Mouse (Mus musculus) testis, adult 2 months (tissue): ENCODE data around the gene Olfr1126. TPM values are rescaled to one million over a fixed set of nuclear protein-coding genes. Genes with fewer than 3 reads are reported as not detected.
"Not testable (repeated sequence)": the region's sequence is repeated elsewhere in the genome, so short reads cannot be mapped to it uniquely, and the experiment has no call there.

Experiments
- H3K27ac ChIP-seq: fragments of 200-500 bp; 2 replicates; pipeline ENCODE4 v1.5.1; 2012; ENCODE audit warnings: low read depth, low read length; ENCODE audit not compliant: control insufficient read depth, insufficient read depth
- H3K27me3 ChIP-seq: fragments of 200-500 bp; 2 replicates; pipeline ENCODE4 v1.6.1; 2012; ENCODE audit warnings: mild to moderate bottlenecking, low read length, moderate library complexity; ENCODE audit not compliant: control insufficient read depth, insufficient read depth
- H3K36me3 ChIP-seq: fragments of 200-500 bp; 2 replicates; pipeline ENCODE4 v1.6.1; 2012; ENCODE audit warnings: mild to moderate bottlenecking, low read length; ENCODE audit not compliant: control insufficient read depth, insufficient read depth
- H3K4me1 ChIP-seq: fragments of 200-500 bp; 2 replicates; pipeline ENCODE4 v1.6.1; 2012; ENCODE audit warnings: low read length; ENCODE audit not compliant: control insufficient read depth, insufficient read depth
- H3K4me3 ChIP-seq: fragments of 200-500 bp; 2 replicates; pipeline ENCODE4 v1.5.1; 2012; ENCODE audit warnings: low read depth, mild to moderate bottlenecking, low read length, moderate library complexity, mixed read lengths; ENCODE audit not compliant: control insufficient read depth
- CTCF ChIP-seq: fragments of 200-500 bp; IDR thresholded peaks from 2 replicates; pipeline ENCODE4 v1.5.1; 2012; ENCODE audit warnings: low read depth, mild to moderate bottlenecking, inconsistent platforms, low read length, moderate library complexity; ENCODE audit not compliant: control insufficient read depth, insufficient read depth, insufficient replicate concordance
- POLR2A ChIP-seq: fragments of 200-500 bp; IDR thresholded peaks from 2 replicates; pipeline ENCODE4 v1.6.1; 2012; ENCODE audit warnings: low read depth, mild to moderate bottlenecking, inconsistent platforms, low read length, moderate library complexity; ENCODE audit not compliant: control insufficient read depth
- polyA plus RNA-seq: library from polyadenylated mRNA; depleted of rRNA; stranded (reverse); fragments of >200 nt; gene quantifications from 2 replicates; pipeline ENCODE4 v1.2.3, GENCODE M21; 2012; rRNA removed

Gene Olfr1126
- polyA plus RNA-seq = not detected in 2 replicates

DNA sequence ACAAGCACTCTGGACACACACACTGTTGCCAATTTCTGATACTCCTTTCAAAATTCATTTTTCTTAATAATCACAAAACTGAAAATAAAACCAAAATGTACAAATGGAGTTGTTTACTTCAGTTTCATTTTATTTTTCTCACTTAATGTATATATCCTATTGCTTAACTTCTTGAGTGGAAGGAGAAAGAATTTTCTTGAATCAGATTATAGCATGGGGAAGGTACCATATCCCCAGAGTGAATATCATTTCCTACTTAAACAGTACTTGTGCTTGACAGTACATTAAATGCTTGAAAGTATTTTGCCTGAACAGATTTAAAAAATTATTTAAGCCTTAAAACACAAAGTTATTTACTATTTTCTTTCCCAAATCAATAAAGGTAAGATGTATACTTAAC lies at the start of gene Olfr1126:
Olfr1126 (plus strand) TSS at position 301 of the 400 bp plus-strand sequence.
- Histone ChIP-seq H3K4me3 (no peak within 1 kb of the TSS), H3K27ac (no peak within 1 kb of the TSS), H3K4me1 (no peaks in the 10 kb centered on the region), H3K27me3 (no peaks in the 10 kb centered on the region), H3K36me3 (no peaks in the 10 kb centered on the region)
- TF ChIP-seq CTCF = no peak
- TF ChIP-seq POLR2A = no peak

DNA sequence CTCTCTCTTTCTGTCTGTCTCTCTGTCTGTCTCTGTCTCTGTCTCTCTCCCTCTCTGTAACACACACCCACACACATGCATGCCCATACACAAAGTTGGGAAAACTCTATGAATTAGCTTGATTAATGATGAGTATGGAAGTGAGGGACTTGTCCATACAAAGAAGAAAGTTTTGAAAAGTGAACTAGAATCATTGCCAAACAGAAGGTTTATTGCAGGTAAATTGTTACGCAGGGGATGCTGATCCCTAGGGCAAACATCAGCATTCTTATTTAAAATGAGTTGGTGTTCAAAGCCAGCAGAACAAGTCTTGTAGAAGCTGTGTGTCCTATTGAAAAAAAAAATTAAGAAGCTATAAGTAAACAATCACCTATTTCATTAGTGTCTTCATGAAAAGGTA lies 37.4 kb upstream of the Olfr1126 start, which contains the start of gene Olfr1123:
Olfr1123 (plus strand) TSS at position 301 of the 400 bp plus-strand sequence.
- Histone ChIP-seq H3K27me3 (no peaks in the 10 kb centered on the region), H3K4me3 (no peak within 1 kb of the TSS), H3K4me1 (no peaks in the 10 kb centered on the region), H3K36me3 (no peaks in the 10 kb centered on the region), H3K27ac (no peak within 1 kb of the TSS)
- TF ChIP-seq POLR2A (no peak), CTCF (no peak)

- H3K36me3 ChIP-seq = no peaks in the 10 kb centered on the region
- no peaks in the 10 kb centered on the region for H3K27me3 ChIP-seq
- no peak within 1 kb of the TSS for H3K27ac ChIP-seq
- no peak within 1 kb of the TSS for H3K4me3 ChIP-seq
- TF ChIP-seq POLR2A = no peak
- no peak for TF ChIP-seq CTCF
- H3K4me1 ChIP-seq = no peaks in the 10 kb centered on the region
These were observed 23.8 kb upstream of the Olfr1126 start, which contains the start of gene Olfr1124 for GRCm38 (mm10) chr2:87429975-87430374. Gene Olfr1124 (plus strand): TSS chr2:87430275.

GRCm38 (mm10) chr2:87437731-87438130 lies 16.0 kb upstream of the Olfr1126 start:
- Histone ChIP-seq H3K36me3 (no peaks in the 10 kb centered on the region), H3K27me3 (no peaks in the 10 kb centered on the region), H3K4me3 (no peak overlapping the region), H3K4me1 (no peaks in the 10 kb centered on the region), H3K27ac (no peak overlapping the region)
- no peak for TF ChIP-seq POLR2A
- no peak for TF ChIP-seq CTCF

DNA sequence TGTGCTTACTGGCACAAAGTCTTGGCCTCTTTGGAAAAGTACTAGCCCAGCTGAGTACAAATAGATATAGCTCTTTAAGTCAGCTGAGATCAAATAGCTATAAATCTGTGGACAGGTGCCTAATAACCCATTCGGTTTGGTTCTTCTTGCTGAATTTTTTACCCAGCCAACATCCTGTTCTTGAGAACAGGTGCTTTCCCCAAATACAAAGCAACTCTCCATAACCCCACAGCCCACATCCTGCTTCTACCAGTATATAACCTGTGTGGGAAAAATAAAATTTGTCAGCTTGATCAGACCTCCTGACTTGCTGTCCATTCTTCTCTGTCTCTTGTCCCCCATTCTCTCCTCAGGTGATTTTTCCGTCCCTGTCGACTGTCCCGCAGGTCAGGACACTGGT lies 8.0 kb downstream of the Olfr1126 start:
- no peak overlapping the region for H3K27ac ChIP-seq
- no peak for TF ChIP-seq POLR2A
- H3K36me3 ChIP-seq = no peaks in the 10 kb centered on the region
- no peaks in the 10 kb centered on the region for H3K27me3 ChIP-seq
- no peaks in the 10 kb centered on the region for H3K4me1 ChIP-seq
- H3K4me3 ChIP-seq = no peak overlapping the region

GRCm38 (mm10) chr2:87480207-87480606 lies 26.4 kb downstream of the Olfr1126 start:
- Histone ChIP-seq H3K27me3 (no peaks in the 10 kb centered on the region), H3K4me3 (no peak overlapping the region), H3K36me3 (no peaks in the 10 kb centered on the region), H3K27ac (no peak overlapping the region), H3K4me1 (no peaks in the 10 kb centered on the region)
- no peak for TF ChIP-seq CTCF
- no peak for TF ChIP-seq POLR2A

GRCm38 (mm10) chr2:87481158-87481557 lies 27.4 kb downstream of the Olfr1126 start:
- H3K27ac ChIP-seq = no peak overlapping the region
- no peaks in the 10 kb centered on the region for H3K4me1 ChIP-seq
- no peaks in the 10 kb centered on the region for H3K27me3 ChIP-seq
- H3K36me3 ChIP-seq = no peaks in the 10 kb centered on the region
- TF ChIP-seq CTCF = no peak
- no peak for TF ChIP-seq POLR2A
- no peak overlapping the region for H3K4me3 ChIP-seq

DNA sequence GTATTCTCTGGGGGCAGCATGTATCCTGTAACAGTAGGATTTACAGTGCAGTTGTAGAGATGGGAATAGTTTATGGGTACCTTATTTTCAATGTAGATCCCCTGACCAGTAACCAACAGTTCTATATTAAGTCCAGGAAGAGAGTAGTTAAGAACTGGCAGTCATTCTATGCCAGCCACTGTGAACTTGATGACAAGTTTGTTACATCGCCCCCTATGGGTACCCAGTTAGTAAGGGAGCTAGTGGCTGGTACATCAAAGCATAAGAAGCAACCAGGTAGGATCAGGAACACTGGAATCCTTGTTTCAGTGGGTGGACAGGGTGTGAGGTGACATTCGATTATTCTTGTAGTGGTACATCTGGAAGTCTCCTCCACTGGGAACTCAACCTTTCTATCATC lies 28.5 kb downstream of the Olfr1126 start:
- Histone ChIP-seq H3K27ac (no peak overlapping the region), H3K4me3 (no peak overlapping the region), H3K4me1 (no peaks in the 10 kb centered on the region), H3K36me3 (no peaks in the 10 kb centered on the region), H3K27me3 (no peaks in the 10 kb centered on the region)
- TF ChIP-seq CTCF (no peak), POLR2A (no peak)

DNA sequence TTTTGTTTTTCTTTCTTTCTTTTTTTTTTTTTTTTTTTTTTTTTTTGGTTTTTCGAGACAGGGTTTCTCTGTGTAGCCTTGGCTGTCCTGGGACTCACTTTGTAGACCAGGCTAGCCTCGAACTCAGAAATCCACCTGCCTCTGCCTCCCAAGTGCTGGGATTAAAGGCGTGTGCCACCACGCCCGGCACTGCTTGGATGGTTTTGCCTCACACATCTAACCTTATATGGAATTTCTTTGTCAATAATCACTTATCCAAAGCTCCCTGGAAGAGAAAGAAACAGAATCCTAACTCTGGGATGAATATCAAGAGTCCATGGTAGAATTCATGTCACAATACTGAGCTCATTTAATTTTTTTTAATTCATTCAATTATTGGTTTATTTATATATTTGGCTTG lies 43.2 kb downstream of the Olfr1126 start, which contains the start of gene Pramel7:
Pramel7 (minus strand) TSS at position 101 of the 400 bp plus-strand sequence.
- not testable (repeated sequence) for H3K4me1 ChIP-seq, H3K4me3 ChIP-seq, H3K36me3 ChIP-seq, H3K27ac ChIP-seq, H3K27me3 ChIP-seq
